In the genomic region with DNA sequence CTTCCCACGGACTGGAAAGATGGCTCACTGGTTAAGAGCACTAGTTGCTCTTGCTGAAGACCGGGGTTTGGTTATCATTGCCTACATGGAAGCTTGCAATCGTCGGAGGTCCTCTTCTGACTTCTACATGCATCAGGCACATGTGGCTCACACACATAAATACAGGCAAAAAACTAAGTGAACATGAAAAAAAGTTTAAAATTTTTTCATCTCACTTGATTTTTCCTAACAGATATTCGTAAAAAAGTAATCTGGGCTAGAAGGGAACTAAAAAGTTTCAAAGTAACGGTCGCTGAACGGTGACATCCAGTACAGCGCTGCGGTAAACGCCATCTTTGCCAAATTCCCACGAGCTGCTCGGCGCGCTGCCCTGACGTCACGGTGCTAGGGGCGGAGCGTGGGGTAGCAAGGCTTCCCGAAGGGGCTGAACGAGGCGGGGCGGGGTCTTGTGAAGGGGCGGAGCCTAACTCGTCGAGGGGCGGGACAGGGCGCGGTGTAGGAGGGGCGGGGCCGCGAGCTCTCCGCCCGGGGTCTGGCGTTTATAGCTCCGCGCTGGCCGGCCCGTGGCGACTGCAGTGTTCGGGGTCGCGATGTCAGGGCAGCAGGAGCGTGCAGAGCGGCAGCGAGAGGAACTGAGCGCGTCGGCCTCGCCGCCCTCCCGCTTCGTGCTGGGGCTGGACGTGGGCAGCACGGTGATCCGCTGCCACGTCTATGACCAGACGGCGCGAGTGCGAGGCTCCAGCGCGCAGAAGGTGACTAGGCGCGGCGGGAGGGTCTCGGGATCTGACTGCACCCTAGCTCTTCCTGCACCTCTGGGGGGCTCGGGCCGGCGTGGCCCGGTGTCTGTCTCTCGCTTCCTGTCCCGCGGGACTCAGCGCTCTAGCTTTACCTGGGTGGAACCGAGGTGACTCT, we compare ENCODE assay signal across 8 mouse cellular contexts. TPM values are rescaled to one million over a fixed set of nuclear protein-coding genes. Genes with fewer than 3 reads are reported as not detected.
DNase-seq lines count a peak whose midpoint lies in the region; ATAC-seq lines count a peak whose summit lies in the region.

A gene (plus strand): TSS at position 502 of the 912 bp plus-strand sequence.

- H3K4me2 ChIP-seq in heart, embryonic 14.5 days (ENCODE audit: low read length), result peak within 1 kb of the TSS; percentile 91
- peak within 1 kb of the TSS; percentile 91 for H3K4me2 ChIP-seq in liver, embryonic 13.5 days
- H3K4me2 ChIP-seq in stomach, embryonic 16.5 days (ENCODE audit: low read depth, low read length), result peak within 1 kb of the TSS; percentile 68

- no peaks in the 10 kb centered on the region; the same call in 1 of the 2 replicates for H3K4me1 ChIP-seq in brown adipose tissue, adult 24 weeks (ENCODE audit: control insufficient read depth, insufficient read depth, insufficient read length, low read length)
- no peaks in the 10 kb centered on the region for H3K4me1 ChIP-seq in heart, embryonic 14.5 days (ENCODE audit: control insufficient read depth in 2 of 2, insufficient read depth in 2 of 2, low read length in 2 of 2)
- H3K4me1 ChIP-seq in liver, embryonic 13.5 days (replicated peaks), result peaks cover 20% of the 10 kb centered on the region
- peaks cover 4% of the 10 kb centered on the region; the same call in 1 of the 2 replicates for H3K4me1 ChIP-seq in stomach, embryonic 16.5 days (ENCODE audit: control insufficient read depth, insufficient read depth, low read length)

- H3K9ac ChIP-seq in heart, embryonic 14.5 days (ENCODE audit: low read length), result peak within 1 kb of the TSS; percentile 86
- H3K9ac ChIP-seq in liver, embryonic 13.5 days, result peak within 1 kb of the TSS; percentile 65
- peak within 1 kb of the TSS; percentile 88 for H3K9ac ChIP-seq in stomach, embryonic 16.5 days (ENCODE audit: low read length)

- peak within 1 kb of the TSS; percentile 97 for H3K4me3 ChIP-seq in brown adipose tissue, adult 24 weeks (ENCODE audit: insufficient read depth, low read depth, low read length)
- H3K4me3 ChIP-seq in heart, embryonic 14.5 days (ENCODE audit: control insufficient read depth in 1 of 2, insufficient read depth in 1 of 2, low read depth in 1 of 2, low read length in 2 of 2), result peak within 1 kb of the TSS; percentile 63 to 76
- H3K4me3 ChIP-seq in liver, embryonic 13.5 days (replicated peaks), result peak within 1 kb of the TSS; percentile 67
- peak within 1 kb of the TSS; percentile 84 for H3K4me3 ChIP-seq in stomach, embryonic 16.5 days (replicated peaks; ENCODE audit: low read length)

- WGBS in heart, embryonic 14.5 days, result 1% methylated on average over 76 of the region's 76 CpGs
- 1% methylated on average over 76 of the region's 76 CpGs for WGBS in liver, embryonic 13.5 days (ENCODE audit: insufficient replicate concordance)
- 1% methylated on average over 76 of the region's 76 CpGs for WGBS in stomach, embryonic 16.5 days

- peak; percentile 98 for ATAC-seq in heart, embryonic 14.5 days (ENCODE audit: insufficient number of reproducible peaks, insufficient read depth, low FRiP score, low read depth)
- peak; percentile 95 for ATAC-seq in liver, embryonic 13.5 days (ENCODE audit: low read depth)
- ATAC-seq in stomach, embryonic 16.5 days (ENCODE audit: insufficient read depth, low FRiP score), result peak; percentile 99

- no peaks in the 10 kb centered on the region for H3K36me3 ChIP-seq in heart, embryonic 14.5 days (ENCODE audit: control insufficient read depth, insufficient read depth, low read length)
- no peaks in the 10 kb centered on the region for H3K36me3 ChIP-seq in liver, embryonic 13.5 days
- H3K36me3 ChIP-seq in stomach, embryonic 16.5 days (ENCODE audit: control insufficient read depth, insufficient read depth, low read length), result no peaks in the 10 kb centered on the region

- H3K27ac ChIP-seq in brown adipose tissue, adult 24 weeks (replicated peaks; ENCODE audit: low read depth, low read length), result peak within 1 kb of the TSS; percentile 39; the same call in 1 of the 2 replicates
- H3K27ac ChIP-seq in heart, embryonic 14.5 days (replicated peaks in 1 of 2; ENCODE audit: control insufficient read depth in 1 of 2, insufficient read depth in 1 of 2, low read depth in 2 of 2, low read length in 2 of 2), result peak within 1 kb of the TSS; percentile 17 to 18; a peak in 1 of 4 replicates
- H3K27ac ChIP-seq in liver, embryonic 13.5 days, result no peak within 1 kb of the TSS
- H3K27ac ChIP-seq in stomach, embryonic 16.5 days (ENCODE audit: low read length), result peak within 1 kb of the TSS; percentile 60

- DNase-seq in CD4-positive, CD25-positive, alpha-beta regulatory T cell, adult 2 months (ENCODE audit: low read depth, low spot score), result peak; percentile 99
- DNase-seq in fibroblast of lung, adult 2 months (ENCODE audit: low read depth), result peak; percentile 86
- peak; percentile 97 for DNase-seq in kidney, postnatal 14 days
- peak; percentile 91 for DNase-seq in liver, embryonic 13.5 days
- DNase-seq in neural tube, embryonic 10.5 days (ENCODE audit: extremely low spot score, low spot score), result peak; percentile 100

- no peaks in the 10 kb centered on the region for H3K9me3 ChIP-seq in heart, embryonic 14.5 days (ENCODE audit: control insufficient read depth, low read length)
- H3K9me3 ChIP-seq in liver, embryonic 13.5 days (replicated peaks), result no peaks in the 10 kb centered on the region
- no peaks in the 10 kb centered on the region for H3K9me3 ChIP-seq in stomach, embryonic 16.5 days (replicated peaks; ENCODE audit: control insufficient read depth, low read length)

- H3K27me3 ChIP-seq in heart, embryonic 14.5 days (ENCODE audit: control insufficient read depth, insufficient read depth, low read length), result no peaks in the 10 kb centered on the region
- H3K27me3 ChIP-seq in liver, embryonic 13.5 days, result peaks cover 12% of the 10 kb centered on the region
- H3K27me3 ChIP-seq in stomach, embryonic 16.5 days (ENCODE audit: control insufficient read depth, insufficient read depth, low read length), result no peaks in the 10 kb centered on the region

RNA-seq across cellular contexts. Expression of the gene that starts here (rescaled TPM):
- polyA plus RNA-seq in brown adipose tissue, adult 24 weeks (2012; ENCODE audit: insufficient read depth, insufficient read length, missing spikeins), result 3.9 and 4.1 TPM in 2 replicates
- 3.4 and 3.9 TPM in 2 replicates for polyA plus RNA-seq in heart, embryonic 14.5 days (2014; fragmentation: Nextera tagmentation; extraction: Ambion mirVana)
- polyA plus RNA-seq in liver, embryonic 13.5 days (2015; fragmentation: Nextera tagmentation; extraction: Ambion mirVana), result 0.47 and 0.64 TPM in 2 replicates
- polyA plus RNA-seq in stomach, embryonic 16.5 days (2015; fragmentation: Nextera tagmentation; extraction: Ambion mirVana), result 11.2 and 12.1 TPM in 2 replicates

Comparison
In these comparisons a context has a peak if more than half of its experiments do, and no peak if none do; other contexts are left out.
1. Peak in DNase-seq, ATAC-seq, H3K4me3 ChIP-seq, H3K9ac ChIP-seq and H3K4me2 ChIP-seq in liver, embryonic 13.5 days; RNA of the gene not detected or under 1 TPM.